Mouse (Mus musculus) left cerebral cortex, postnatal 4 days (tissue): Measurements from ENCODE around the gene Sult2a3. TPM values are rescaled to one million over a fixed set of nuclear protein-coding genes. Genes with fewer than 3 reads are reported as not detected.
"Not testable (repeated sequence)": the region's sequence is repeated elsewhere in the genome, so short reads cannot be mapped to it uniquely, and the experiment has no call there.

ENCODE experiments used
- DNase-seq: peaks from one replicate; pipeline ENCODE4 v3.0.0-alpha.2; 2022
- intact Hi-C: fragments of 180-260 bp; cut with DNase I; formaldehyde crosslinking; loops from one replicate; pipeline ENCODE4 v1.15.1; 2025
- total RNA-seq, 2 experiments: library from RNA; stranded (reverse); gene quantifications; 2 replicates each; pipeline ENCODE4 v1.2.3; 2021

The Sult2a3 gene
- total RNA-seq = not detected

- intact Hi-C loops = no loop called here
- DNase-seq = no peak
Measured at GRCm38 (mm10) chr7:14122944-14123343, at the start of gene Sult2a3. Sult2a3 (minus strand) TSS chr7:14123044.

GRCm38 (mm10) chr7:14120436-14120835 is 2.4 kb downstream of the Sult2a3 start:
- intact Hi-C loops = no loop called here
- DNase-seq = no peak

- intact Hi-C loops, DNase-seq: not testable (repeated sequence)
Measured at GRCm38 (mm10) chr7:14119865-14120264, 3.0 kb downstream of the Sult2a3 start.

GRCm38 (mm10) chr7:14116761-14117160 is 6.1 kb downstream of the Sult2a3 start:
- intact Hi-C loops = no loop called here
- no peak for DNase-seq

- DNase-seq, intact Hi-C loops: not testable (repeated sequence)
Measured at GRCm38 (mm10) chr7:14114471-14114870, 8.4 kb downstream of the Sult2a3 start.

GRCm38 (mm10) chr7:14047821-14048220 is 75.0 kb downstream of the Sult2a3 start:
- DNase-seq, intact Hi-C loops: not testable (repeated sequence)

GRCm38 (mm10) chr7:14030831-14031230 is 92.0 kb downstream of the Sult2a3 start:
- intact Hi-C loops = not testable (repeated sequence)

More at GRCm38 (mm10) chr7:14030831-14031230, 92.0 kb downstream of the Sult2a3 start:
- DNase-seq = not testable (repeated sequence)

Other genes with a start within 250 kb of the Sult2a3 start
- gene Sult2a4, start 133.4 kb downstream of the Sult2a3 start, total RNA-seq = not detected
- not detected for gene Sult2a6, start 131.8 kb upstream of the Sult2a3 start, total RNA-seq
- gene Obox8, start 210.5 kb upstream of the Sult2a3 start, total RNA-seq = not detected